Mouse (Mus musculus) brown adipose tissue, adult 24 weeks (tissue): ENCODE results near the gene Cux1. TPM values are rescaled to one million over a fixed set of nuclear protein-coding genes. Genes with fewer than 3 reads are reported as not detected.

ENCODE experiments used
- H3K27ac ChIP-seq: fragments of 200-500 bp; replicated peaks from 2 replicates; pipeline ENCODE4 v1.5.1; 2012; ENCODE audit warnings: low read depth, mild to moderate bottlenecking, low read length
- H3K4me1 ChIP-seq: fragments of 200-500 bp; 2 replicates; pipeline ENCODE4 v1.6.1; 2012; ENCODE audit warnings: low read length, mixed read lengths; ENCODE audit not compliant: control insufficient read depth, insufficient read depth, insufficient read length
- H3K4me3 ChIP-seq: fragments of 200-500 bp; 2 replicates; pipeline ENCODE4 v1.5.1; 2012; ENCODE audit warnings: low read depth, mild to moderate bottlenecking, low read length, moderate library complexity; ENCODE audit not compliant: insufficient read depth
- polyA plus RNA-seq: library from polyadenylated mRNA; stranded (reverse); fragments of >200 nt; gene quantifications from 2 replicates; pipeline ENCODE4 v1.2.4, GENCODE M21; 2012; ENCODE audit not compliant: missing spikeins, insufficient read depth, insufficient read length

Gene Cux1
- polyA plus RNA-seq, 1 experiment, result 45.7 TPM

DNA sequence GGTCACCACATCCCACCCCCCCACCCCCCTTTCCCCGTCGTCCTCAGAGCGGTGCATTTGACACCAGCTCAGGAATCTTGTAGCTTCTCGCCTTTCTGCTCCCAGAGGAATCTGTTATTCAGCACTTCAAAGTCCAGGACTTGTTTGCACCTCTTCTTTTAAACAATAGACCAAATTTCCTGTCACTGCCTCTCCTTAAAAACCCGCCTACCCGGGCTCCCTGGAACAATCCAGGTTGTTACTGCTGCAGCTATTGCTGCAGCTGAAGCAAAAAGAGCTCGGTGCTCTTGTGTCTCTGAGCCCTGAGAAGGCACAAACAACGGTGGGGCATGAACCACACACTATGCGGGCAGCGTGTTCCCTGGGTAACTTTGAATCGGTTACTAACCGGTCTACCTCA, 14.9 kb upstream of the Cux1 start:
- Histone ChIP-seq H3K4me1 (no peaks in the 10 kb centered on the region), H3K27ac (no peak overlapping the region), H3K4me3 (no peak overlapping the region)

- no peaks in the 10 kb centered on the region for H3K4me1 ChIP-seq
- no peak overlapping the region for H3K27ac ChIP-seq
- H3K4me3 ChIP-seq, result no peak overlapping the region
Measured at GRCm38 (mm10) chr5:136581625-136582024, 14.3 kb upstream of the Cux1 start.

- no peak overlapping the region for H3K4me3 ChIP-seq
- no peaks in the 10 kb centered on the region for H3K4me1 ChIP-seq
- H3K27ac ChIP-seq, result no peak overlapping the region
Measured at GRCm38 (mm10) chr5:136581166-136581565, 13.9 kb upstream of the Cux1 start.

DNA sequence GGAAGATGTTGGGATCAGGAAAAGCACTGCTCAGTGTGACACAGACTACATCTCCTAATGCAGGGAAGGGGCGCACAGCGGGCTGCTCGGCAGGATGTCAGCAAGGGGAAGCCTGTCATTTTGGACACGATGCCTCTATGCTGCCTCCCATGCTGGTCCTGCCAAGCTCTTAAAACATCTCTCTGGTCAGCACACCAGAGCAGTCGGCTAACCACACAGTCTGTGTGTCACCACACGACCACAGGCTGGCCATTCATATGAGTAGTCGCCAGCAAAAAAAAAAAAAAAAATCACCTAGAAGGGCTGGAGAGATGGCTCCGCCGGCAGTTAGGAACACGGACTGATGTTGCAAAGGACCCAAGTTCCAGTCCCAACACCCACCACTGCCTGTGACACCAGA, 10.9 kb upstream of the Cux1 start:
- H3K4me3 ChIP-seq, result no peak overlapping the region
- no peak overlapping the region for H3K27ac ChIP-seq
- H3K4me1 ChIP-seq, result no peaks in the 10 kb centered on the region

DNA sequence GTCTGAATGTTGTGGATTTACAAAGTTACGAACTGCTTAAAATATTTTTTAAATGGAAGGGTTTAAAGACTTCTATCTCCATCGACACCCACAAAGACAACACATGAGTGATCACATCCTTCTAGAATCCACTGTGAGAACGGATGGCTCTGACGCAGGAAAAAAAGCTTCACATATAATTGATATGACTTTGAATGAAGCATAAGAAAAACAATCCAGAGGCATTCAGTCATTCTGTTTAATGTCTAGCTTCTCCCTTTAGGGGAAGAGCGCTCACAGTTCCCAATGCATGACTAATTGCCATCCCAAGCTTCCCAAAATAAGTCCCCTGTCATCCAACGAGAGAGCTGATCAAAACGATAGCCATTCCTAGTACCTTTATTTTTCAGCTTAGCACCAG, 2.9 kb upstream of the Cux1 start:
- Histone ChIP-seq H3K4me3 (no peak overlapping the region), H3K27ac (no peak overlapping the region), H3K4me1 (no peaks in the 10 kb centered on the region; the same call in 1 of the 2 replicates)

- H3K4me1 ChIP-seq, result peaks cover 2% of the 10 kb centered on the region
- H3K4me3 ChIP-seq, result peak overlapping the region; percentile 97
- no peak overlapping the region for H3K27ac ChIP-seq
Measured at GRCm38 (mm10) chr5:136568776-136569175, 1.5 kb upstream of the Cux1 start.

DNA sequence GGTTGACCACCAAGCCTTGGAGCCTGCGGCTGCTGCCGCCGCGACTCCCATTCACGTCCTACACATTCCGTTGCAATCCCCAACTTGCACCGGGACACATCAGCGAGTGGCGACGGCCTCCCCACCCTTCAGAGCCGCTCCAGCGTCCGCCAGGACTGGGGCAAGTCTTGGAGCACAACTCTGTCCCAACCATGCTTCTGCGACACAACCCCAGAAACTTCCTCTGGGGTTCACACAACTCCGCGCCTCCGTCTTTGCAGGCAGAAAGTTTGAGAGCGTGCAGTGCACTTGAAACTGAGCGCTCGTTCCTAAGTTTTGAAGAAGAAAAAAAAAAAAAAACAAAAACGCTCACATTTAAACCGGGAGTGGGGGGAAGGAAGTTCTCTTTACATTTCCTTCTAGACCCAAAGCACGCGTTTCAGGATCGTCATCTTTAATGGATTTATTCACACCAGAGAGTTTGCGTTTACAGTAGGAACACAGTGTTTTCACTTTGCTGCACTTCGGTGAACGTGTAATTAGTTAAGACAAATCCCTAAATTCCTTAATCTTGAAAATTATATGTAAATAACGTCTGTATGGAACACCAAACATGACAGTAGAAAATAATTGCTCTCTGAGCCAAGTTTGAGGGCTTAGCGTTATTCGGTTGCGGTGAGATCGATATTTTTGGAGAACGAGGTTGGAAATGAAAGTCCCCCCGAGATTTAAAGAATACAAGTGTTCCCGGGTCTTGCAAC, 906 bp upstream of the Cux1 start:
- peaks cover 2% of the 10 kb centered on the region for H3K4me1 ChIP-seq
- H3K27ac ChIP-seq, result no peak overlapping the region
- peak overlapping the region; percentile 97 for H3K4me3 ChIP-seq

- peak overlapping the region; percentile 97 for H3K4me3 ChIP-seq
- H3K4me1 ChIP-seq, result peaks cover 2% of the 10 kb centered on the region
- peak overlapping the region; percentile 79 for H3K27ac ChIP-seq
Measured at GRCm38 (mm10) chr5:136566812-136567175, 496 bp downstream of the Cux1 start.

GRCm38 (mm10) chr5:136566001-136566811, 1.1 kb downstream of the Cux1 start:
- Histone ChIP-seq H3K4me3 (peak overlapping the region; percentile 97), H3K4me1 (peaks cover 2% of the 10 kb centered on the region), H3K27ac (peak overlapping the region; percentile 79)

GRCm38 (mm10) chr5:136565311-136565811, 1.9 kb downstream of the Cux1 start:
- H3K4me1 ChIP-seq, result peaks cover 2% of the 10 kb centered on the region
- 0 out of 2 replicates have a peak overlapping the region, but pooled peaks have one; percentile 79 for H3K27ac ChIP-seq
- peak overlapping the region; percentile 97 for H3K4me3 ChIP-seq

DNA sequence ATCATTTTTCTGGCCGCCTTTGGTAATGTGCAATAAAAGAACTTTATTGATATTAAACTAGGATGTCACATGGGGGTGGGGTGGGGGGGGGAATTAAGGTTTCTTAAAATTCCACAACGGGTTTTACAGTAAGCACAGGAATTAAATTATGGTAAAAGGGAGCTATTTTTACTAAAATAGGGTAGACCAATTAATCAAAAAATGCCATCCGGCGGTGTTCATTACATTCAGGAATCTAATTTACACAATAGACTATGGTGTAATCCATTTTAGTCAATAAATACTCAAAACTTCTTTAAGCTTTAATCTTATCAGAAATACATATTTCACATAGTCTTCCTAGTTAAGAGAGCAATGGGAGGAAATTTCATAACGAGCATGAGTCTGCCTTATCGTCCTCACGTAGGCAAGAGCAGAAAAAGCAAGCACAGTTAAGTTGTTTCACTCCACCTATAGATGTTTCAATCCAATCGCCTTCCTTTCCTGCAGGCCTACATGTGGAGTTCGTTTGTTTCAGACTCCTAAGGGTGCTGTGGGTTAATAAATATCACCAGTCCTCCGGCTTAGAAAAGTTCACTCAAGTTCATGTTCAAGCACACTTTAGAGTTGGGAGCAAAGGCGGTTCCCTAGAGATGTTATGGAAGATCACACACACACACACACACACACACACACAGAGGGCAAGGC, 2.5 kb downstream of the Cux1 start:
- H3K27ac ChIP-seq, result no peak overlapping the region
- peaks cover 2% of the 10 kb centered on the region for H3K4me1 ChIP-seq
- peak overlapping the region; percentile 97 for H3K4me3 ChIP-seq

GRCm38 (mm10) chr5:136563996-136564395, 3.3 kb downstream of the Cux1 start:
- H3K27ac ChIP-seq, result no peak overlapping the region
- peaks cover 6% of the 10 kb centered on the region for H3K4me1 ChIP-seq
- no peak overlapping the region for H3K4me3 ChIP-seq

- Histone ChIP-seq H3K27ac (no peak overlapping the region), H3K4me3 (no peak overlapping the region), H3K4me1 (peaks cover 9% of the 10 kb centered on the region)
Measured at GRCm38 (mm10) chr5:136563104-136563503, 4.2 kb downstream of the Cux1 start.

DNA sequence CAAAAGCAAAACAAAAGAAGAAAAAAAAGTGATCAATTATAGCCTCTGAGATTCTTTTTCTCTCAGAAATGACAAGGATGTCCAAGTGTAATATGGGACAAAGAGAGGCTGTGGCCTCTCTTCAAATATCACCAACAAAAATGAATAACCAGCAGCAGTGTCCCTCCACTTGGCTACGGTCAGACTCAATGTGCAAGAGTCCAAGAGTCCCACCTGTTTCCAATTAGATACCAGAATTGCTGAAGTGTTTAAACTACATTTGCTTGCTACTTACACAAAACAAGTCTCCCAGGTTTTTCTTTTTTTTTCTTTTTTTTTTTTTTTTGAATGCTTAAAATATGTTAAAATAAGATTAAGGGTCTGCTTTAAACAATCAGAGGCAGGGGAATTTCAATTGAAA, 5.1 kb downstream of the Cux1 start:
- Histone ChIP-seq H3K4me1 (peaks cover 11% of the 10 kb centered on the region), H3K4me3 (no peak overlapping the region), H3K27ac (no peak overlapping the region)

GRCm38 (mm10) chr5:136561641-136562040, 5.6 kb downstream of the Cux1 start:
- Histone ChIP-seq H3K4me1 (peaks cover 11% of the 10 kb centered on the region), H3K4me3 (no peak overlapping the region), H3K27ac (no peak overlapping the region)
